Mouse (Mus musculus) heart, embryonic 15.5 days (tissue): ENCODE results near the gene Dlg1. TPM values are rescaled to one million over a fixed set of nuclear protein-coding genes. Genes with fewer than 3 reads are reported as not detected.

Source experiments
- ATAC-seq: fragments of 200-750 bp; cut with Nextera tagmentation; replicated peaks from 2 replicates; pipeline ENCODE4 v1.8.0; 2017; ENCODE audit warnings: low read depth, moderate TSS enrichment; ENCODE audit not compliant: insufficient number of reproducible peaks, insufficient read depth, low FRiP score
- H3K27ac ChIP-seq: fragments of 300-500 bp; sonication (generic); 2 replicates; pipeline ENCODE4 v1.5.1; 2015; ENCODE audit warnings: mild to moderate bottlenecking, inconsistent platforms
- H3K27me3 ChIP-seq: fragments of 300-500 bp; sonication (generic); 2 replicates; pipeline ENCODE4 v1.6.1; 2015; ENCODE audit warnings: inconsistent platforms
- H3K36me3 ChIP-seq: fragments of 300-500 bp; sonication (generic); 2 replicates; pipeline ENCODE4 v1.6.1; 2015; ENCODE audit warnings: mild to moderate bottlenecking, inconsistent platforms
- H3K4me1 ChIP-seq: fragments of 300-500 bp; sonication (generic); replicated peaks from 2 replicates; pipeline ENCODE4 v1.6.1; 2015; ENCODE audit warnings: inconsistent platforms
- H3K4me2 ChIP-seq: fragments of 300-500 bp; sonication (generic); 2 replicates; pipeline ENCODE4 v1.6.1; 2015; ENCODE audit warnings: inconsistent platforms, mild to moderate bottlenecking, moderate library complexity
- H3K4me3 ChIP-seq: fragments of 300-500 bp; sonication (generic); 2 replicates; pipeline ENCODE4 v1.5.1; 2015; ENCODE audit warnings: mild to moderate bottlenecking, inconsistent platforms
- H3K9ac ChIP-seq: fragments of 300-500 bp; sonication (generic); 2 replicates; pipeline ENCODE4 v1.6.1; 2015; ENCODE audit warnings: mild to moderate bottlenecking, inconsistent platforms
- H3K9me3 ChIP-seq: fragments of 300-500 bp; sonication (generic); replicated peaks from 2 replicates; pipeline ENCODE4 v1.6.1; 2016; ENCODE audit warnings: inconsistent platforms
- WGBS: fragments of 180-500 bp; shearing (Covaris S2); methylation state at CpG from one replicate; pipeline ENCODE4 v1.1.7; 2015; ENCODE audit warnings: mixed read lengths; 5-methylcytosine and 5-hydroxymethylcytosine counted together
- polyA plus RNA-seq: library from polyadenylated mRNA; unstranded; fragments of >200 nt; fragmentation: Nextera tagmentation; extraction: Ambion mirVana; gene quantifications from 2 replicates; pipeline ENCODE4 v1.2.1, GENCODE M21; 2015

The Dlg1 gene
- polyA plus RNA-seq, 1 experiment from 2014 or later: 12.4 TPM

GRCm38 (mm10) chr16:31740271-31740670 is 77.0 kb downstream of the Dlg1 start:
- Histone ChIP-seq H3K4me3 (no peak overlapping the region), H3K4me1 (peaks cover 16% of the 10 kb centered on the region), H3K27me3 (no peaks in the 10 kb centered on the region), H3K9ac (no peak overlapping the region), H3K27ac (peak overlapping the region; percentile 68), H3K9me3 (peaks cover 5% of the 10 kb centered on the region; the same call in 1 of the 2 replicates), H3K36me3 (peaks cover 4% of the 10 kb centered on the region; the same call in 1 of the 2 replicates), H3K4me2 (no peak overlapping the region)
- ATAC-seq: peak; percentile 60; the same call in 1 of the 2 replicates
- 50% methylated on average over 8 of the region's 8 CpGs for WGBS

GRCm38 (mm10) chr16:31740704-31741103 is 77.5 kb downstream of the Dlg1 start:
- no peak for ATAC-seq
- Histone ChIP-seq H3K4me3 (no peak overlapping the region), H3K27ac (peak overlapping the region; percentile 68), H3K4me2 (no peak overlapping the region), H3K9me3 (peaks cover 5% of the 10 kb centered on the region; the same call in 1 of the 2 replicates), H3K9ac (no peak overlapping the region), H3K4me1 (peaks cover 16% of the 10 kb centered on the region), H3K27me3 (no peaks in the 10 kb centered on the region), H3K36me3 (peaks cover 4% of the 10 kb centered on the region; the same call in 1 of the 2 replicates)
- WGBS: 68% methylated on average over 5 of the region's 5 CpGs

GRCm38 (mm10) chr16:31750526-31750925 is 87.3 kb downstream of the Dlg1 start:
- no peaks in the 10 kb centered on the region for H3K9me3 ChIP-seq
- H3K27ac ChIP-seq: no peak overlapping the region
- H3K4me2 ChIP-seq: no peak overlapping the region
- peaks cover 5% of the 10 kb centered on the region; the same call in 1 of the 2 replicates for H3K4me1 ChIP-seq
- H3K27me3 ChIP-seq: no peaks in the 10 kb centered on the region
- no peak overlapping the region for H3K4me3 ChIP-seq
- H3K36me3 ChIP-seq: no peaks in the 10 kb centered on the region
- WGBS: 87% methylated on average over 1 of the region's 1 CpGs
- no peak overlapping the region for H3K9ac ChIP-seq
- ATAC-seq: no peak

- Histone ChIP-seq H3K27ac (no peak overlapping the region), H3K4me1 (peaks cover 11% of the 10 kb centered on the region), H3K9ac (no peak overlapping the region), H3K4me2 (no peak overlapping the region), H3K9me3 (no peaks in the 10 kb centered on the region), H3K27me3 (no peaks in the 10 kb centered on the region), H3K4me3 (no peak overlapping the region), H3K36me3 (no peaks in the 10 kb centered on the region)
- no peak for ATAC-seq
- 55% methylated on average over 19 of the region's 19 CpGs for WGBS
Observed at GRCm38 (mm10) chr16:31754172-31755025, 91.2 kb downstream of the Dlg1 start.

GRCm38 (mm10) chr16:31755053-31755452 is 91.8 kb downstream of the Dlg1 start:
- H3K4me2 ChIP-seq: no peak overlapping the region
- no peak overlapping the region for H3K4me3 ChIP-seq
- H3K27ac ChIP-seq: no peak overlapping the region
- no peaks in the 10 kb centered on the region for H3K27me3 ChIP-seq
- peaks cover 18% of the 10 kb centered on the region for H3K4me1 ChIP-seq
- H3K9me3 ChIP-seq: no peaks in the 10 kb centered on the region
- ATAC-seq: no peak
- H3K36me3 ChIP-seq: no peaks in the 10 kb centered on the region
- no peak overlapping the region for H3K9ac ChIP-seq
- WGBS: 92% methylated on average over 1 of the region's 1 CpGs

- no peak overlapping the region for H3K9ac ChIP-seq
- H3K27me3 ChIP-seq: no peaks in the 10 kb centered on the region
- H3K27ac ChIP-seq: no peak overlapping the region
- ATAC-seq: no peak
- peaks cover 21% of the 10 kb centered on the region for H3K4me1 ChIP-seq
- no peak overlapping the region for H3K4me2 ChIP-seq
- no peaks in the 10 kb centered on the region for H3K36me3 ChIP-seq
- H3K4me3 ChIP-seq: no peak overlapping the region
- WGBS: 88% methylated on average over 5 of the region's 5 CpGs
- no peaks in the 10 kb centered on the region for H3K9me3 ChIP-seq
Observed at GRCm38 (mm10) chr16:31756436-31756835, 93.2 kb downstream of the Dlg1 start.

- H3K9ac ChIP-seq: no peak overlapping the region
- H3K4me1 ChIP-seq: peaks cover 23% of the 10 kb centered on the region
- no peaks in the 10 kb centered on the region for H3K9me3 ChIP-seq
- H3K27ac ChIP-seq: no peak overlapping the region
- no peaks in the 10 kb centered on the region for H3K27me3 ChIP-seq
- H3K36me3 ChIP-seq: no peaks in the 10 kb centered on the region
- 91% methylated on average over 1 of the region's 1 CpGs for WGBS
- ATAC-seq: no peak
- H3K4me3 ChIP-seq: no peak overlapping the region
- no peak overlapping the region for H3K4me2 ChIP-seq
Observed at GRCm38 (mm10) chr16:31757606-31758005, 94.4 kb downstream of the Dlg1 start.

GRCm38 (mm10) chr16:31759416-31759815 is 96.2 kb downstream of the Dlg1 start:
- Histone ChIP-seq H3K9me3 (no peaks in the 10 kb centered on the region), H3K9ac (no peak overlapping the region), H3K36me3 (no peaks in the 10 kb centered on the region), H3K27me3 (no peaks in the 10 kb centered on the region), H3K4me2 (no peak overlapping the region), H3K4me1 (peaks cover 20% of the 10 kb centered on the region), H3K27ac (no peak overlapping the region; the same call in 1 of the 2 replicates), H3K4me3 (no peak overlapping the region)
- WGBS: 52% methylated on average over 6 of the region's 6 CpGs
- no peak for ATAC-seq

- no peak overlapping the region for H3K9ac ChIP-seq
- H3K27ac ChIP-seq: no peak overlapping the region
- no peaks in the 10 kb centered on the region for H3K9me3 ChIP-seq
- WGBS: 93% methylated on average over 6 of the region's 6 CpGs
- no peak for ATAC-seq
- no peak overlapping the region for H3K4me3 ChIP-seq
- H3K4me1 ChIP-seq: peaks cover 2% of the 10 kb centered on the region; the same call in 1 of the 2 replicates
- H3K27me3 ChIP-seq: no peaks in the 10 kb centered on the region
- H3K36me3 ChIP-seq: no peaks in the 10 kb centered on the region
- no peak overlapping the region for H3K4me2 ChIP-seq
Observed at GRCm38 (mm10) chr16:31766298-31766697, 103.1 kb downstream of the Dlg1 start.

GRCm38 (mm10) chr16:31766715-31767114 is 103.5 kb downstream of the Dlg1 start:
- peaks cover 2% of the 10 kb centered on the region; the same call in 1 of the 2 replicates for H3K4me1 ChIP-seq
- H3K27me3 ChIP-seq: no peaks in the 10 kb centered on the region
- no peaks in the 10 kb centered on the region for H3K36me3 ChIP-seq
- no peak overlapping the region for H3K9ac ChIP-seq
- WGBS: 56% methylated on average over 3 of the region's 3 CpGs
- H3K4me2 ChIP-seq: no peak overlapping the region
- ATAC-seq: no peak
- H3K4me3 ChIP-seq: no peak overlapping the region
- H3K9me3 ChIP-seq: no peaks in the 10 kb centered on the region
- H3K27ac ChIP-seq: no peak overlapping the region

GRCm38 (mm10) chr16:31775924-31776323 is 112.7 kb downstream of the Dlg1 start:
- WGBS: 79% methylated on average over 10 of the region's 10 CpGs
- no peak for ATAC-seq
- no peak overlapping the region for H3K4me3 ChIP-seq

GRCm38 (mm10) chr16:31781015-31781414 is 117.8 kb downstream of the Dlg1 start:
- WGBS: 44% methylated on average over 6 of the region's 6 CpGs
- H3K9ac ChIP-seq: no peak overlapping the region
- no peaks in the 10 kb centered on the region for H3K27me3 ChIP-seq
- 0 out of 2 replicates have a peak, but pooled peaks cover 4% of the 10 kb centered on the region for H3K36me3 ChIP-seq
- H3K27ac ChIP-seq: no peak overlapping the region
- H3K4me2 ChIP-seq: no peak overlapping the region
- H3K4me3 ChIP-seq: no peak overlapping the region
- no peaks in the 10 kb centered on the region for H3K4me1 ChIP-seq
- H3K9me3 ChIP-seq: no peaks in the 10 kb centered on the region
- ATAC-seq: no peak

More at GRCm38 (mm10) chr16:31775924-31776323, 112.7 kb downstream of the Dlg1 start:
- Histone ChIP-seq H3K9ac (no peak overlapping the region), H3K27me3 (no peaks in the 10 kb centered on the region), H3K9me3 (no peaks in the 10 kb centered on the region), H3K27ac (no peak overlapping the region), H3K4me1 (no peaks in the 10 kb centered on the region), H3K36me3 (no peaks in the 10 kb centered on the region), H3K4me2 (no peak overlapping the region)
